Mouse (Mus musculus) myocyte (in vitro differentiated cells): ENCODE data around the gene Prkca.

Source experiments
- TCF3 ChIP-seq: IDR thresholded peaks from one replicate; pipeline ENCODE4 v1.6.1; 2011; ENCODE audit warnings: low read depth, control low read depth; ENCODE audit not compliant: insufficient read length
- USF1 ChIP-seq: IDR thresholded peaks from one replicate; pipeline ENCODE4 v1.6.1; 2011; ENCODE audit warnings: low read depth, mild to moderate bottlenecking, control low read depth, moderate library complexity

DNA sequence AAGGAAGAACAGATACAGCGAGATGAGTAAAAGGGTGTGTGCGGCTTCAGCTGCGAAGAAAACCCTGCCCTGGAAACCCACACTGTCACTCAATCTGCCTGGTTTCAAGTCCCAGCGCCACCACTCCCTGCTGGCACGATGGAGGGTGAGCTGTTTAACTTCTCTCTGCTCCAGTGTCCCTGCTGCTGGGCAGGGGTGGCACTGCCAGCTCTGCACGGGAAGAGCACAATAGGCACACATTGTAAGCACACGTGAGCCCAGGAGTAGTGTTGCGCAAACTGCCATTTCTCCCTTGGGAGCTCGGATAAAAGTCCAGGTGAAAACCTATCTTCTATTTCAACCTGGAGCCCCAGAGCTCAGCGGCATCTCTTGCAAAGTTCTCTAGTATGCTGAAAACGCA is 12.9 kb downstream of the Prkca start:
- no peak for TF ChIP-seq USF1
- TF ChIP-seq TCF3 = no peak
